Mouse (Mus musculus): Measurements from ENCODE around the gene Adra1b.
A peak's percentile ranks its signal among the peaks of the same experiment; 100 is the strongest.

The Adra1b gene

GRCm38 (mm10) chr11:43901051-43901654, at the start of gene Adra1b:
TSS of gene Adra1b (minus strand) at chr11:43901210.
- DNase-seq (ENCODE audit: low read depth, low spot score) = no peak

DNA sequence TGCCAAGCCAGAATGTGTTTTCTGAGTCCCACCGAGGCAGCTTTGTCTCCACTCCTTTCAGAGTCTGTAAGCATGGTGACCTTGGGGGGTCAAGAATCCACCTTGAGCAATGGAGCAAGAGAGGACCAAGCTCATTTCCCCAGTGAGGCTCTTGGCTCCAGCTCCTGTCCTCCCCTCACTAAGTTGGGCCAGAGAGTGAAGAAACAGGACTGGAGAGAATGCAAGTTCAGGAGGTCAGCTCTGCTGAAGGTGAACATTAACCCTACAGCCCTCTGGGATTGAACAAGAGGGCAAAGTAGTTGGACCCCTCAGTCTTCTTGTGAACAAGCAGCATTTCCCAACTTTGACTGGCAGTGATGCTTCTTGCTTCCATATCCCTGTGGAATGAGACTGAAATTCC, 49.3 kb upstream of the Adra1b start:
- no peak for DNase-seq (ENCODE audit: low read depth, low spot score)

DNA sequence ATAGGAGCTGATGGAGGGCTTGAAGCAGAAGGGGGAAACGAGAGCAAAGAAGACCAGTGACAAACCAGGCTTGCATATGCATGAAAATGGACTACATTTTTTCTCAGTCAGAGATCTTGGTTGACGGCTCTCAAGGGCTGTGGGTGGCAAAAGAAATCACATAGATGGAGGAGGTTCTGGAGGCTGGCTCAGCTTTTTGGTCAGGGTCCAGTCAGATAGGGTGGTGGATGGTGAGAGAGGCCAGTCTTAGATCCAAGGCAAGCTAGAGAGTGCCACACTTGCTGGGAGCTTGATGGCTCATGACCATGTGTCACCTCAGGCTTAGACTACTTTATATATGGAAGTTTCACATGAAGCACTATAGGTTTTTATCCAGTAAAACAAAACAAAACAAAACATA, 42.8 kb upstream of the Adra1b start:
- no peak for DNase-seq (ENCODE audit: low read depth, low spot score)

DNA sequence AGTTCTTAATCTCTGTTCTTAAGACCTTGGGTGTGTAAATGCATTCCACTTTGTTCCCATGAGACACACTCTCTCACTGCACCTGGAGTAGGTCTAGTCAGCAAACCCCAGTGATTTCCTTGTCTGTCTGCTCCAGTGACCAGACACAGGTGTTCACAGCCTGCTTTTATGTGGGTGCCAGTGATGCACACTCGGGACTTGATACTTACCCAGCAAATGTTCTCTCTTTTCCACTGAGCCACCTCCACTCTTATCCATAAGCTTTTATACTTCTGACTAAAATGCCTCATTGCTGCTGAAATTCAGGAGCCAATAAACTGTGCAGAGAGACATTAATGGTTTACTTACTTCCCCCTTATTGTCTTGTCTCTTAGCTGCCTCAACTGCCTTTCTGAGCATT, 42.2 kb upstream of the Adra1b start:
- DNase-seq (ENCODE audit: low read depth, low spot score) = no peak

- no peak for DNase-seq (ENCODE audit: low read depth, low spot score)
These were observed 39.6 kb upstream of the Adra1b start for GRCm38 (mm10) chr11:43940501-43941202.

DNA sequence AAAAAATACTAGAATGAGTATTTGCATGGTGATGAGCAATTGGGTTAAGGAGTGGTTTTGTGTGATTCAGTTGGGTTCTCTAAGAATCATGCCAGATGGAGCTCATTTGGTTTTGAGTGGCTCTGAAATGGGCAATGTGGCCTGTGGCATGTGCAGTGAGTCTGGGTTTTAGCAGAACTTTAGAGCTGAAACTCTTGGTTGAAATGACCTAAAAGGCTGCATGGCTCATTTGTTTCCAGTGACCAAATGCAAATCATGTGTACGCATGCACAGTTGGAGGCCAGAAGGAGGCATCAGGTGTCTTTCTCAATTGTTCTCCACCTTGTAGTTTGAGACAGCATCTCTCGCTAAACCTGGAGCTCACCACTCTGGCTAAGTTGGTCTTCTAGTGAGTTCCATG, 35.0 kb upstream of the Adra1b start:
- no peak for DNase-seq (ENCODE audit: low read depth, low spot score)

DNA sequence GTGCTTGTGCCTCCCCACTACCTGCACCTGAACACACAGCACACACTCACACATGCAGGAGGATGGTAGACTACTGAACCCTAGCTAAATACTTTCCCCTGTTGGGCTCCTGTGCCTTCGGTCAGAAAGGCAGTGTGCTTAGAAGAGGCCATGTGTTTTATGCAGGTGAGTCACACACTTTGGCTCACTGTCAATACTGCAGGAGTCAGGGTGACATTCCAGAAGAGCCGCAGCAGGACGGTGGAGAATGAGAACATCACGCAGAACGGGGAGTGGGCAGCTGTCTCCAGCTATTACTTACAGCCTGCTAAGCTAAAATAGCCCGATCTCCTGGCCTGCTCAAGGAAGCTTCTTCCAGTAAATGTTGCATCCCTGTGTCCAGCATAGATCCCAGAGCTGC, 32.5 kb upstream of the Adra1b start:
- peak; percentile 74 for DNase-seq (ENCODE audit: low read depth, low spot score)

GRCm38 (mm10) chr11:43933000-43933399, 32.0 kb upstream of the Adra1b start:
- no peak for DNase-seq (ENCODE audit: low read depth, low spot score)

GRCm38 (mm10) chr11:43930191-43930590, 29.2 kb upstream of the Adra1b start:
- no peak for DNase-seq (ENCODE audit: low read depth, low spot score)

- DNase-seq (ENCODE audit: low read depth, low spot score) = no peak
These were observed 28.7 kb upstream of the Adra1b start for GRCm38 (mm10) chr11:43929706-43930105.

DNA sequence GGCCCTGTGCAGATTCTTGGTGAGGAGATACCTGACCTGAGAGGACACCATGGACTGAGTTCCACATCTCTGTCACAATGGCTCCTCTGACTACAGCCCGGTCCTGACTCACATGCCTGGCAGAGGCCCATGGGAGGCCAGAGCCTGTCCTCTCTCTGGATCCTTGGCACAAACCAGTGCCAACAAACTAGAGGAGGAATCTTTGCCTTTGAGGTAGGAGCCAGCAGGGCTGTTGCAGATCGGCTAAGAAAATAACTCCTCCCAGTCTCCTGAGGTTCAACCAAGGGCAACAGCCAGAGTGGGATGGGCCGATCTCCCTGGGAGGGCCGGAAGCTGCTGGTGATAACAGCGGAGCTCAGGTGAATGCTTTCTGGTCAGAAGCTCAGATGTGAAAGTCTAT, 28.2 kb upstream of the Adra1b start:
- DNase-seq (ENCODE audit: low read depth, low spot score) = no peak

- no peak for DNase-seq (ENCODE audit: low read depth, low spot score)
These were observed 26.3 kb upstream of the Adra1b start for GRCm38 (mm10) chr11:43927133-43927815.

DNA sequence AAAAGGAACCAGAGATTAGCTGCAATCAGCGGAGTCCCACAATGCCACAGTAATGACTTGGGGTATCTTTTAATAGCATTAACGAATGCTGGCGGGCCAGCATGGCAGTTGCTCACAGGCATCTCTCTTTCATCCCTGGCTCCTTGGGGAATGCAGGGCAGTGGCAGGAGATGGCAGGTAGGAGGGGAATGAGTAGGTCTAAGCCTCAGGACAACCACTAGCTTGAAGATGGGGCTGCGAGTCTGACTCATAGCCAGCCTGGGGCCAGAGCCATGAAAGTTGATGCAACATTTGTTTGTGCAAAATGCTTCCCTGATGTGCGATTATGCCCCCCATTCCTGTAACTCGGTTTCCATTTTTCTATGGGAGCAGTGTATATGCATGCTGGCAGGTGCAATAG, 25.2 kb upstream of the Adra1b start:
- no peak for DNase-seq (ENCODE audit: low read depth, low spot score)

- no peak for DNase-seq (ENCODE audit: low read depth, low spot score)
These were observed 24.6 kb upstream of the Adra1b start for GRCm38 (mm10) chr11:43925584-43925983.

DNA sequence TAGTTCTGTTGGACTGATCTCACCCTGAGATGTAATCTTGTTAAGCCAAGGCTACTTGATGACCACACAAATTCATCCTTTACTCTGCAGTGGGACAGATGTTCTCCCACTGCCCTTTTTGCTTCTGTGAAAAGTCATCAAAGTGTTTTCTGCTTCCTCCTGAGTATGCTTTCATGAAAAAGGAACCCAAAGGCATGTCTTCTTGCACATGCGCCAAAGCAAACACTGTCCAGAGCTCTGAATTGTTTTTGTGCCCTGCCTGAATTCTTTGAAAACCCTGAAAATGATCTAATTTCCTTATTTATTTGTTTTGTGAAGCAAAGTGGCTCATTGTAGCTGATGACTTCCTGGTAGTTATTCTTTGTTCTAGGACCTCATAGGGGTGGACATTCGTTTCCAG, 20.7 kb upstream of the Adra1b start:
- DNase-seq (ENCODE audit: low read depth, low spot score) = no peak

GRCm38 (mm10) chr11:43919492-43920055, 18.6 kb upstream of the Adra1b start:
- DNase-seq (ENCODE audit: low read depth, low spot score) = peak; percentile 58

- no peak for DNase-seq (ENCODE audit: low read depth, low spot score)
These were observed 13.8 kb upstream of the Adra1b start for GRCm38 (mm10) chr11:43914552-43915447.

DNA sequence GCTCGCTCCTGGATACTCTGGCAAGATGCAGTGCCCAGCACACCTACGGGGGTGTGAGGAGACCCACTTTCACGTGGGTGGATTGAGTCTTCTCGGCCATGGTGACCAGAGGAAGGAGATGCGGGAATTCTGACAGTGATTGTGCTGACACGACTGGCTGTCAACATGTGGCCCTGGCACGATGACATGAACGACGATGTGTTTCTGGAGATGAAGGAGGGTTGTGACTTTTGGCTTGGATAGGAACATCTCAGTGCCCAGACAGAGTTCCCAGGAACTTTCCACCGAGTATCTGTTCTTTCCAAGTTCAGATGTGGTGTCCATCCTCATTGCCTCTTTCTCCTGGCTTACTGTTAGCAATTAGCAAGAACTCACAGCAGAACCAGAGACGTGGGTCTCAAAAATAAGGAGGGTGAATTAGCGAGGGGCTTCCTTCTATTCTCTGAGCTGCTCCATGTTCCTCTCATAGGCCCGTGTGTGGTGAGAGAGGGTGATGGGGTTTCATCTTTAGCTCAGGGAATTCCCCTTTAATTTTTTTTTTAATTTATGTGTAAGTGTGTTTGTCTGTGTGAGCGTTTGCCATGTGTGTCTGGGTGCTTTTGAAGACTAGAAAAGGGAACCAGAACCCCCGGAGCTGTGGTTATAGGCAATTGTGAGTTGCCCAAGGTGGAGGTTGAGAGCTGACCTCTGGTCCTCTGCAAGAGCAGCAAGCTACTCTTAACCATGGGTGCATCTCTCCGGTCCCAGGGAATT, 11.3 kb upstream of the Adra1b start:
- no peak for DNase-seq (ENCODE audit: low read depth, low spot score)

GRCm38 (mm10) chr11:43911646-43912045, 10.6 kb upstream of the Adra1b start:
- DNase-seq (ENCODE audit: low read depth, low spot score) = no peak

DNA sequence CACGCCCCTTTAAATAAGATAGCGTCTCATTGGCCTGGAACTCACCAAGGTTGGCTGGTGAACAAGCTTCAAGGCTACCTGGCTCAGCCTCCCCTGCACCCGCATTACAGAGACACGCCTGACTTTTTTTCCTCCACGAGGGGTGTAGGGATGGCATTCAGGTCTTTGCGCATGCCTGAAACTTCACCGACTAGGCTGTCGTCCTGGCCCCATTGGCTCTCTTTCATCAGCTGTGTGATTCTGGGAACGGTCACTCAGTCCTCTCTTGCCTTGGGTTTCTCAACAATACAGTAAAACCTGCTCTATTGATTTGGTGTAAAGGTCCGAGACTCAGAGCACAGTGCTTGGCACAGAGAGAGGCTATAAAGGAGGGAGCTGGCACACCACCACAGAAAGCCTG, 2.3 kb upstream of the Adra1b start:
- DNase-seq (ENCODE audit: low read depth, low spot score) = no peak

GRCm38 (mm10) chr11:43899696-43900095, 1.3 kb downstream of the Adra1b start:
- DNase-seq (ENCODE audit: low read depth, low spot score) = no peak
